Mouse (Mus musculus) forebrain, embryonic 15.5 days (tissue): ENCODE results near the gene Cd37. TPM values are rescaled to one million over a fixed set of nuclear protein-coding genes. Genes with fewer than 3 reads are reported as not detected.

Source experiments
- polyA plus RNA-seq: library from polyadenylated mRNA; unstranded; fragments of >200 nt; fragmentation: Nextera tagmentation; extraction: Ambion mirVana; gene quantifications from 2 replicates; pipeline ENCODE4 v1.2.1, GENCODE M21; 2015

Cd37 gene
- polyA plus RNA-seq, 1 experiment from 2014 or later, result 1.6 TPM

Other genes starting within 250 kb of the Cd37 start
- 62.6 and 66.6 TPM in 2 replicates for gene Irf3, start 241.5 kb downstream of the Cd37 start, polyA plus RNA-seq
- gene Bcl2l12, start 240.4 kb downstream of the Cd37 start, polyA plus RNA-seq, result 19.2 and 21.8 TPM in 2 replicates
- 42.8 and 47.1 TPM in 2 replicates for gene Scaf1, start 222.8 kb downstream of the Cd37 start, polyA plus RNA-seq
- 10.4 and 11.5 TPM in 2 replicates for gene Rras, start 221.2 kb downstream of the Cd37 start, polyA plus RNA-seq
- gene Prr12, start 186.2 kb downstream of the Cd37 start, polyA plus RNA-seq, result 16.0 and 16.1 TPM in 2 replicates
- 62.4 and 63.9 TPM in 2 replicates for gene Nosip, start 176.7 kb downstream of the Cd37 start, polyA plus RNA-seq
- 12.6 and 15.3 TPM in 2 replicates for gene Prrg2, start 176.4 kb downstream of the Cd37 start, polyA plus RNA-seq
- gene Rcn3, start 146.9 kb downstream of the Cd37 start, polyA plus RNA-seq, result 49.6 and 54.4 TPM in 2 replicates
- 16.6 and 17.8 TPM in 2 replicates for gene Fcgrt, start 135.3 kb downstream of the Cd37 start, polyA plus RNA-seq
- gene Rps11, start 114.7 kb downstream of the Cd37 start, polyA plus RNA-seq, result 982 and 1,055 TPM in 2 replicates
- gene Rpl13a, start 110.4 kb downstream of the Cd37 start, polyA plus RNA-seq, result 890 and 969 TPM in 2 replicates
- 0.15 TPM in 1 of 2 replicates, not detected in the other for gene Gm45713, start 102.9 kb downstream of the Cd37 start, polyA plus RNA-seq
- 1.6 and 2.1 TPM in 2 replicates for gene Flt3l, start 102.7 kb downstream of the Cd37 start, polyA plus RNA-seq
- 96.0 and 96.9 TPM in 2 replicates for gene Pih1d1, start 84.8 kb downstream of the Cd37 start, polyA plus RNA-seq
- 25.6 and 30.8 TPM in 2 replicates for gene Aldh16a1, start 84.5 kb downstream of the Cd37 start, polyA plus RNA-seq
- gene Slc17a7, start 75.2 kb downstream of the Cd37 start, polyA plus RNA-seq, result 20.1 and 24.0 TPM in 2 replicates
- not detected in 2 replicates for gene Gfy, start 59.5 kb downstream of the Cd37 start, polyA plus RNA-seq
- not detected in 2 replicates for gene Pth2, start 58.1 kb downstream of the Cd37 start, polyA plus RNA-seq
- 0.74 and 0.75 TPM in 2 replicates for gene Ccdc155, start 34.2 kb downstream of the Cd37 start, polyA plus RNA-seq
- gene Dkkl1, start 27.0 kb downstream of the Cd37 start, polyA plus RNA-seq, result 1.4 and 2.0 TPM in 2 replicates
- gene Tead2, start 23.4 kb downstream of the Cd37 start, polyA plus RNA-seq, result 92.8 and 106 TPM in 2 replicates
- 0.17 and 0.20 TPM in 2 replicates for gene Slc6a16, start 2.0 kb upstream of the Cd37 start, polyA plus RNA-seq
- not detected in 2 replicates for gene Slc6a21, start 38.4 kb upstream of the Cd37 start, polyA plus RNA-seq
- gene Trpm4, start 94.7 kb upstream of the Cd37 start, polyA plus RNA-seq, result 9.3 and 11.0 TPM in 2 replicates
- gene Hrc, start 96.2 kb upstream of the Cd37 start, polyA plus RNA-seq, result 0.10 and 0.23 TPM in 2 replicates
- gene Ppfia3, start 127.9 kb upstream of the Cd37 start, polyA plus RNA-seq, result 18.3 and 20.1 TPM in 2 replicates
- 9.1 and 10.5 TPM in 2 replicates for gene Lin7b, start 131.5 kb upstream of the Cd37 start, polyA plus RNA-seq
- gene Snrnp70, start 156.6 kb upstream of the Cd37 start, polyA plus RNA-seq, result 220 and 231 TPM in 2 replicates
- gene Kcna7, start 166.5 kb upstream of the Cd37 start, polyA plus RNA-seq, result not detected in 2 replicates
- not detected in 2 replicates for gene Ntf5, start 174.6 kb upstream of the Cd37 start, polyA plus RNA-seq
- gene Lhb, start 181.7 kb upstream of the Cd37 start, polyA plus RNA-seq, result 0.68 and 1.4 TPM in 2 replicates
- gene Gys1, start 195.7 kb upstream of the Cd37 start, polyA plus RNA-seq, result 19.4 and 19.6 TPM in 2 replicates
- 142 and 144 TPM in 2 replicates for gene Ruvbl2, start 199.0 kb upstream of the Cd37 start, polyA plus RNA-seq
- 6,132 and 6,335 TPM in 2 replicates for gene Ftl1, start 220.8 kb upstream of the Cd37 start, polyA plus RNA-seq
- gene Bax, start 227.8 kb upstream of the Cd37 start, polyA plus RNA-seq, result 288 and 289 TPM in 2 replicates
- 0.14 and 0.18 TPM in 2 replicates for gene Tulp2, start 242.8 kb upstream of the Cd37 start, polyA plus RNA-seq
- not detected in 2 replicates for gene Gm45808, start 247.7 kb upstream of the Cd37 start, polyA plus RNA-seq
- gene Dhdh, start 249.7 kb upstream of the Cd37 start, polyA plus RNA-seq, result 2.3 and 2.6 TPM in 2 replicates